Mouse (Mus musculus): ENCODE data around the gene Olfr855. TPM values are rescaled to one million over a fixed set of nuclear protein-coding genes. Genes with fewer than 3 reads are reported as not detected.

The Olfr855 gene
- polyA plus RNA-seq (2017; shearing (Covaris generic)) = not detected

- no peak for ATAC-seq
These were observed at the start of gene Olfr855 for GRCm38 (mm10) chr9:19582317-19582716. Gene Olfr855, plus strand, starts transcription at chr9:19582617.

- no peak for ATAC-seq
These were observed 41.4 kb upstream of the Olfr855 start, which contains the start of gene Olfr853 for GRCm38 (mm10) chr9:19540976-19541375. Gene Olfr853, minus strand, starts transcription at chr9:19541076.

- ATAC-seq = no peak
These were observed 15.1 kb upstream of the Olfr855 start, which contains the start of gene Olfr854 for GRCm38 (mm10) chr9:19567282-19567681. Gene Olfr854, minus strand, starts transcription at chr9:19567382.

GRCm38 (mm10) chr9:19621297-19621696 lies 38.9 kb downstream of the Olfr855 start:
- ATAC-seq = no peak

- ATAC-seq = peak; percentile 96
These were observed 39.7 kb downstream of the Olfr855 start, which contains the start of gene Zfp317 for GRCm38 (mm10) chr9:19621843-19622822. Gene Zfp317, plus strand, starts transcription at chr9:19622102.

GRCm38 (mm10) chr9:19629574-19629973 lies 47.2 kb downstream of the Olfr855 start:
- no peak for ATAC-seq

Other genes starting within 250 kb of the Olfr855 start
- gene Olfr845, start 246.2 kb upstream of the Olfr855 start, polyA plus RNA-seq (2017; shearing (Covaris generic)) = not detected
- not detected for gene Olfr846, start 218.6 kb upstream of the Olfr855 start, polyA plus RNA-seq (2017; shearing (Covaris generic))
- gene Olfr847, start 203.9 kb upstream of the Olfr855 start, polyA plus RNA-seq (2017; shearing (Covaris generic)) = under 1 TPM in 1 of 2 experiments, not detected in 1; 0.19 TPM
- gene Olfr849, start 142.4 kb upstream of the Olfr855 start, polyA plus RNA-seq (2017; shearing (Covaris generic)) = not detected
- not detected for gene Olfr850, start 104.4 kb upstream of the Olfr855 start, polyA plus RNA-seq (2017; shearing (Covaris generic))
- gene Olfr851, start 89.3 kb upstream of the Olfr855 start, polyA plus RNA-seq (2017; shearing (Covaris generic)) = not detected
- not detected for gene Olfr853, start 41.5 kb upstream of the Olfr855 start, polyA plus RNA-seq (2017; shearing (Covaris generic))
- gene Olfr854, start 15.2 kb upstream of the Olfr855 start, polyA plus RNA-seq (2017; shearing (Covaris generic)) = not detected
- 10 to 100 TPM; 30.2 to 34.7 TPM for gene Zfp317, start 39.5 kb downstream of the Olfr855 start, polyA plus RNA-seq (2017; shearing (Covaris generic))
- not detected for gene Olfr857, start 126.8 kb downstream of the Olfr855 start, polyA plus RNA-seq (2017; shearing (Covaris generic))
- gene Olfr58, start 197.7 kb downstream of the Olfr855 start, polyA plus RNA-seq (2017; shearing (Covaris generic)) = not detected
- under 1 TPM in 1 of 2 experiments, not detected in 1; 0.04 TPM for gene Olfr859, start 222.3 kb downstream of the Olfr855 start, polyA plus RNA-seq (2017; shearing (Covaris generic))